Mouse (Mus musculus) ES-Bruce4 (cell line): ENCODE results near the gene Zfp932.
"Not testable (repeated sequence)": the region's sequence is repeated elsewhere in the genome, so short reads cannot be mapped to it uniquely, and the experiment has no call there.

Experiments used
- CTCF ChIP-seq: IDR thresholded peaks from one replicate; pipeline ENCODE4 v1.8.1; 2011; ENCODE audit warnings: low read depth, low read length
- EP300 ChIP-seq: IDR thresholded peaks from 2 replicates; pipeline ENCODE4 v1.6.1; 2011; ENCODE audit warnings: low read depth, low read length; ENCODE audit not compliant: insufficient read depth
- POLR2A ChIP-seq: IDR thresholded peaks from one replicate; pipeline ENCODE4 v1.8.1; 2011; ENCODE audit warnings: low read length; ENCODE audit not compliant: insufficient read depth

DNA sequence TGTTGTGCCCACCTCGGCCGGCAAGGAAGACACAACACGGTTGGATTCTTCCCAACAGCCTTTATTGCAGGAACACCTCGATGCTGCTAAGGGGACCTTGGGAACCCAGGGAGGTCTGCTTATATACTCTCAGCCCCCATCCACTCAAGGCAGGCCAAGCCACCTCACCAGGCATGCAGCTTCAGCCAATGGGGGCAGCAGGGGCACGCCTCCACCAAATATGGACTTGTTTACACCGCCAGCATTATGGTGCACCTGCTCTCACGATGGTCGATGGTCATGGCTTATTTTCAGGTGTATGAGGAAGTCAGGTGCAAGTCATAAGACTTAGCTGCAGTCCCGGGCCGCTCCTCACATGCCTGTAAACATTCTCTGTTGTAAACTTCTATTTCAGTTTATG lies 860 bp upstream of the Zfp932 start:
- not testable (repeated sequence) for TF ChIP-seq CTCF, POLR2A, EP300
